Mouse (Mus musculus) lung, adult 2 months (tissue): Measurements from ENCODE around the gene Jhy.
A peak's percentile ranks its signal among the peaks of the same experiment; 100 is the strongest.

Experiments used
- CTCF ChIP-seq: fragments of 200-500 bp; IDR thresholded peaks from 2 replicates; pipeline ENCODE4 v1.5.1; 2011; ENCODE audit warnings: mild to moderate bottlenecking, low read length, control low read depth; ENCODE audit not compliant: insufficient read depth
- POLR2A ChIP-seq: fragments of 200-500 bp; IDR thresholded peaks from 2 replicates; pipeline ENCODE4 v1.6.1; 2011; ENCODE audit warnings: low read depth, mild to moderate bottlenecking, control low read depth, low read length, borderline replicate concordance; ENCODE audit errors: extremely low read depth

DNA sequence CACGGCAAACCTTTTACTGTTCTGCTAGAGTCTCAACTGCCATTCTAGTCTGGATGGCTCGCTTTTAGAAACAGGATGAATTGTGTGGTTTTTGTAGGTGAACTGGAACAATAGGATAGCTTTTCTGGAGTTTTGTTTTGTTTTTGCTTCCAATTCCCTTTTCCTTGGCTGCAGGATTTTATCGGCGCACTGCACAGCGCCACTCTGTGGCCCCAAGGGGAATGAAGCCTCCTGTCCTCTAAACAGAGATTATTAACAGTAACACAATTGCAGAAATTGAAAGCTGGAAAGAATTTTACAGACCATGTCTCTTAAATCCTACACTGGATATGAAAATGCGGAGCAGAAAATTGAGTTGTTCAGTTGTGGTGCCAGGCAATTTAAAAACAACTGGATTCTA is 18.6 kb upstream of the Jhy start:
- TF ChIP-seq CTCF: peak; percentile 50; the same call in 1 of the 2 replicates
- no peak for TF ChIP-seq POLR2A
